Mouse (Mus musculus) MEL (cell line): ENCODE measurements around the gene Il16. TPM values are rescaled to one million over a fixed set of nuclear protein-coding genes. Genes with fewer than 3 reads are reported as not detected.

Experiments used
- DNase-seq: peaks from one replicate; pipeline ENCODE4 v3.0.0; 2011; ENCODE audit warnings: low read depth, low spot score
- H3K27ac ChIP-seq: 2 replicates; pipeline ENCODE4 v1.5.1; 2012; ENCODE audit warnings: low read depth, mild to moderate bottlenecking, control low read depth, low read length, moderate library complexity; ENCODE audit not compliant: control insufficient read depth
- H3K27me3 ChIP-seq, 2 experiments: fragments of 150-350 bp in 1 of 2; sonication (generic) in 1 of 2; 2 replicates each; pipeline ENCODE4 v1.6.1; 2012; ENCODE audit warnings: low read length in 2 of 2, mild to moderate bottlenecking in 2 of 2, improper control_type of control experiment in 1 of 2, moderate library complexity in 1 of 2; ENCODE audit not compliant: insufficient read depth in 2 of 2, control insufficient read depth in 1 of 2
- H3K36me3 ChIP-seq, 2 experiments: 2 replicates each; pipeline ENCODE4 v1.6.1; 2012 to 2014; ENCODE audit warnings: low read length in 2 of 2, improper control_type of control experiment in 1 of 2, inconsistent platforms in 1 of 2, mild to moderate bottlenecking in 1 of 2; ENCODE audit not compliant: insufficient read depth in 2 of 2, control insufficient read depth in 1 of 2
- H3K4me1 ChIP-seq, 2 experiments: fragments of 150-350 bp in 1 of 2; sonication (generic) in 1 of 2; 2 replicates each; pipeline ENCODE4 v1.6.1; 2012; ENCODE audit warnings: low read length in 2 of 2, improper control_type of control experiment in 1 of 2, mild to moderate bottlenecking in 1 of 2; ENCODE audit not compliant: insufficient read depth in 2 of 2, control insufficient read depth in 1 of 2
- H3K4me3 ChIP-seq, 2 experiments: fragments of 150-350 bp in 1 of 2; sonication (generic) in 1 of 2; 2 replicates each; pipeline ENCODE4 v1.5.1; 2012; ENCODE audit warnings: low read depth in 2 of 2, low read length in 2 of 2, mild to moderate bottlenecking in 2 of 2, moderate library complexity in 2 of 2, control low read depth in 1 of 2, improper control_type of control experiment in 1 of 2; ENCODE audit not compliant: control insufficient read depth in 1 of 2, insufficient read depth in 1 of 2
- H3K79me2 ChIP-seq: 2 replicates; pipeline ENCODE4 v1.6.1; 2012; ENCODE audit warnings: mild to moderate bottlenecking, low read length, moderate library complexity; ENCODE audit not compliant: control insufficient read depth, poor library complexity, insufficient read depth
- H3K9ac ChIP-seq: 2 replicates; pipeline ENCODE4 v1.6.1; 2012; ENCODE audit warnings: low read depth, mild to moderate bottlenecking, control low read depth, low read length, moderate library complexity; ENCODE audit not compliant: control insufficient read depth, poor library complexity, severe bottlenecking
- H3K9me3 ChIP-seq: fragments of 150-350 bp; sonication (generic); replicated peaks from 2 replicates; pipeline ENCODE4 v1.6.1; 2012; ENCODE audit warnings: mild to moderate bottlenecking, low read length, improper control_type of control experiment, moderate library complexity; ENCODE audit not compliant: insufficient read depth
- CHD1 ChIP-seq: IDR thresholded peaks from 2 replicates; pipeline ENCODE4 v1.6.1; 2012; ENCODE audit warnings: low read depth, mild to moderate bottlenecking, inconsistent platforms, low read length, improper control_type of control experiment
- E2F4 ChIP-seq: IDR thresholded peaks from 2 replicates; pipeline ENCODE4 v1.6.1; 2011; ENCODE audit warnings: low read depth, low read length, improper control_type of control experiment, borderline replicate concordance
- EP300 ChIP-seq, 2 experiments: IDR thresholded peaks; 2 replicates each; pipeline ENCODE4 v1.6.1; 2011; ENCODE audit warnings: improper control_type of control experiment in 2 of 2, low read length in 2 of 2, low read depth in 1 of 2, mild to moderate bottlenecking in 1 of 2
- ETS1 ChIP-seq: IDR thresholded peaks from 2 replicates; pipeline ENCODE4 v1.6.1; 2012; ENCODE audit warnings: low read depth, mild to moderate bottlenecking, inconsistent platforms, low read length, improper control_type of control experiment, moderate library complexity
- GABPA ChIP-seq: IDR thresholded peaks from 2 replicates; pipeline ENCODE4 v1.6.1; 2012; ENCODE audit warnings: low read depth, mild to moderate bottlenecking, inconsistent platforms, low read length, improper control_type of control experiment, moderate library complexity
- JUND ChIP-seq: IDR thresholded peaks from 2 replicates; pipeline ENCODE4 v1.6.1; 2011; ENCODE audit warnings: low read depth, mild to moderate bottlenecking, improper control_type of control experiment, low read length
- KAT2A ChIP-seq: conservative IDR thresholded peaks from 2 replicates; pipeline ENCODE4 v1.6.1; 2012; ENCODE audit warnings: low read depth, low read length, improper control_type of control experiment, inconsistent platforms
- MAFK ChIP-seq: IDR thresholded peaks from 2 replicates; pipeline ENCODE4 v1.6.1; 2011; ENCODE audit warnings: low read depth, mild to moderate bottlenecking, low read length, improper control_type of control experiment, borderline replicate concordance
- MAX ChIP-seq: IDR thresholded peaks from 2 replicates; pipeline ENCODE4 v1.6.1; 2011; ENCODE audit warnings: low read length, improper control_type of control experiment
- MAZ ChIP-seq: IDR thresholded peaks from 2 replicates; pipeline ENCODE4 v1.6.1; 2012; ENCODE audit warnings: low read depth, mild to moderate bottlenecking, inconsistent platforms, low read length, improper control_type of control experiment
- MEF2A ChIP-seq: IDR thresholded peaks from 2 replicates; pipeline ENCODE4 v1.6.1; 2014; ENCODE audit warnings: low read depth, mild to moderate bottlenecking, inconsistent platforms, low read length, improper control_type of control experiment; ENCODE audit not compliant: poor library complexity, insufficient replicate concordance, severe bottlenecking; ENCODE audit errors: extremely low read depth
- MYB ChIP-seq: IDR thresholded peaks from 2 replicates; pipeline ENCODE4 v1.6.1; 2011; ENCODE audit warnings: mild to moderate bottlenecking, low read depth, low read length, improper control_type of control experiment
- MYC ChIP-seq: IDR thresholded peaks from 2 replicates; pipeline ENCODE4 v1.6.1; 2011; ENCODE audit warnings: low read depth, mild to moderate bottlenecking, low read length, improper control_type of control experiment, moderate library complexity
- NRF1 ChIP-seq: IDR thresholded peaks from 2 replicates; pipeline ENCODE4 v1.6.1; 2014; ENCODE audit warnings: low read depth, mild to moderate bottlenecking, inconsistent platforms, low read length, improper control_type of control experiment, moderate library complexity; ENCODE audit not compliant: poor library complexity, insufficient read depth, severe bottlenecking
- POLR2AphosphoS2 ChIP-seq: IDR thresholded peaks from 2 replicates; pipeline ENCODE4 v1.6.1; 2011; ENCODE audit warnings: low read length, improper control_type of control experiment
- POLR2AphosphoS5 ChIP-seq: IDR thresholded peaks from 2 replicates; pipeline ENCODE4 v1.6.1; 2012; ENCODE audit warnings: low read depth, borderline replicate concordance, mild to moderate bottlenecking, inconsistent platforms, low read length, moderate library complexity, mixed read lengths
- RAD21 ChIP-seq: IDR thresholded peaks from 2 replicates; pipeline ENCODE4 v1.6.1; 2011; ENCODE audit warnings: mild to moderate bottlenecking, low read depth, low read length, improper control_type of control experiment
- SMC3 ChIP-seq: IDR thresholded peaks from 2 replicates; pipeline ENCODE4 v1.6.1; 2011; ENCODE audit warnings: low read depth, low read length, improper control_type of control experiment
- TCF12 ChIP-seq: IDR thresholded peaks from 2 replicates; pipeline ENCODE4 v1.6.1; 2014; ENCODE audit warnings: low read depth, mild to moderate bottlenecking, inconsistent platforms, low read length, improper control_type of control experiment, moderate library complexity
- USF1 ChIP-seq: IDR thresholded peaks from 2 replicates; pipeline ENCODE4 v1.6.1; 2014; ENCODE audit warnings: low read depth, mild to moderate bottlenecking, inconsistent platforms, low read length, improper control_type of control experiment, moderate library complexity
- USF2 ChIP-seq, 2 experiments: IDR thresholded peaks; 2 replicates each; pipeline ENCODE4 v1.6.1; 2011 to 2012; ENCODE audit warnings: improper control_type of control experiment in 2 of 2, low read length in 2 of 2, borderline replicate concordance in 1 of 2, inconsistent platforms in 1 of 2, low read depth in 1 of 2, mild to moderate bottlenecking in 1 of 2; ENCODE audit not compliant: insufficient read depth in 1 of 2
- ZC3H11A ChIP-seq: IDR thresholded peaks from 2 replicates; pipeline ENCODE4 v1.6.1; 2012; ENCODE audit warnings: low read depth, mild to moderate bottlenecking, inconsistent platforms, low read length, improper control_type of control experiment
- ZKSCAN1 ChIP-seq: IDR thresholded peaks from 2 replicates; pipeline ENCODE4 v1.6.1; 2012; ENCODE audit warnings: low read depth, mild to moderate bottlenecking, inconsistent platforms, low read length, improper control_type of control experiment, moderate library complexity
- ZNF384 ChIP-seq: IDR thresholded peaks from 2 replicates; pipeline ENCODE4 v1.6.1; 2012; ENCODE audit warnings: low read depth, mild to moderate bottlenecking, inconsistent platforms, low read length, improper control_type of control experiment
- polyA plus RNA-seq, 2 experiments: library from polyadenylated mRNA; stranded (reverse) in 1 of 2; unstranded in 1 of 2; fragments of >175 nt in 1 of 2; fragments of >200 nt in 1 of 2; gene quantifications; 2 replicates each; pipeline versions ENCODE4 v1.2.1 to v1.2.4; 2012; ENCODE audit warnings: low replicate concordance in 2 of 2, low read depth in 1 of 2; ENCODE audit not compliant: insufficient read length in 2 of 2, insufficient read depth in 1 of 2, missing spikeins in 1 of 2
- total RNA-seq: library from RNA; depleted of rRNA; stranded (reverse); fragments of 300-350 nt; gene quantifications from 2 replicates; pipeline ENCODE4 v1.2.3, GENCODE M21; 2012

Gene Il16
- total and polyA plus RNA-seq, 3 experiments = 0.04 to 0.10 TPM; not detected in 1

DNA sequence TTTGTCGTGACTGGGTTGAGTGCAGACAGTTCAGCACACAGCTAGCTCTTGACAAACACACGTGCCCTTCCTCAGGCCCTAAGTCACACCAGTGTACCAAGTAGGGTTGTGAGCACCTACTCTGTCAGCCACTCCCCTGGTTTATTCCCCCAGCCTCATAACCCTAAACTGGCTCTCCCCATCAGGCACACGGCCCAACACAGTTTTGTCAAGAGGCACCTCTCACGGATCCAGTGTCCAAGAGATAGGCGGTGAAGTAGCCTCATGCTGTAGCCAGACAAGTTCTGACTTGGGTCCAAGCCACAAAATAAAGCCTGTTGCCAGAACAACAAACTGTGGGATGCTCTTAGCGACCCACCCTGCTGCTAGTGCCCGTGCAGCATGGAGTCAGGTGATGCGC, 22.3 kb downstream of the Il16 start:
- no peaks in the 10 kb centered on the region for H3K36me3 ChIP-seq
- no peak overlapping the region for H3K4me3 ChIP-seq
- H3K9me3 ChIP-seq = no peaks in the 10 kb centered on the region
- no peaks in the 10 kb centered on the region for H3K79me2 ChIP-seq
- no peak for DNase-seq
- H3K27me3 ChIP-seq = no peaks in the 10 kb centered on the region
- TF ChIP-seq ZKSCAN1 (no peak), EP300 (IDR thresholded peaks at IDR 0.05; ENCODE audit: low read depth in 1 of 2, low read length in 2 of 2) (no peak), MYC (no peak), ZC3H11A (no peak), GABPA (no peak), MAX (no peak), POLR2AphosphoS5 (no peak), NRF1 (no peak), TCF12 (no peak), KAT2A (no peak)
- no peaks in the 10 kb centered on the region for H3K4me1 ChIP-seq
- H3K9ac ChIP-seq = no peak overlapping the region
- no peak overlapping the region for H3K27ac ChIP-seq

DNA sequence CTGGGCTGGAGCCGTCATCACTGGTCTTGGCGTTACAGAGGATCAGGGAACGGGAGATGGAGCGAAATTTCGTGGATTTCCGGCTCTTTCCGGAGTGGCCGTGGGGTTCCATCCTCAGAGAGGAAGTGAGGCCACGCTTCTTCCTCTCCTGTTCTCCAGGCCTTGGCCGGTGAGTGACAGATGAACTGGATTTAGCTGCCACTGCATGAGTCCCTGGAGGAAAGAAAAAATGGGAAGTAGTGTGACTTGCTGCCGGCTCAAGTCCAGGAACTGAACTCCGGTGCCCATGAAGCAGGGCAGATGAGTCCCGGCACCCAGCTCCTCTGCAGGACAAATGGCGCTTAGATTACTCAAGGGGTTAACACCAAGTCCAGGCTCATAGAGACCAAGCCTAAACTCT, 23.0 kb downstream of the Il16 start:
- Histone ChIP-seq H3K4me3 (no peak overlapping the region), H3K9me3 (no peaks in the 10 kb centered on the region)
- TF ChIP-seq ETS1 (no peak), E2F4 (no peak), USF2 (IDR thresholded peaks at IDR 0.05; ENCODE audit: borderline replicate concordance in 1 of 2, insufficient read depth in 1 of 2, low read depth in 1 of 2, low read length in 2 of 2) (no peak), MAFK (no peak), JUND (no peak), ZNF384 (no peak), USF1 (no peak), MEF2A (no peak), ZC3H11A (no peak), MAZ (no peak), MYB (no peak), SMC3 (no peak), RAD21 (no peak), POLR2AphosphoS2 (no peak), GABPA (no peak), CHD1 (no peak)
- TF ChIP-seq, all 39 proteins: peak for 0
- no peaks in the 10 kb centered on the region for H3K27me3 ChIP-seq
- no peak for DNase-seq
- H3K4me1 ChIP-seq = no peaks in the 10 kb centered on the region
- no peak overlapping the region for H3K27ac ChIP-seq
- no peak overlapping the region for H3K9ac ChIP-seq
- no peaks in the 10 kb centered on the region for H3K79me2 ChIP-seq
- H3K36me3 ChIP-seq = no peaks in the 10 kb centered on the region
